Mouse (Mus musculus): Measurements from ENCODE around the gene Prim2. TPM values are rescaled to one million over a fixed set of nuclear protein-coding genes. Genes with fewer than 3 reads are reported as not detected.

The Prim2 gene
- polyA plus RNA-seq, 1 experiment from 2014 or later = 32.2 TPM

GRCm38 (mm10) chr1:33680435-33680834 is 10.8 kb upstream of the Prim2 start:
- no peak overlapping the region for H3K27ac ChIP-seq
- no peaks in the 10 kb centered on the region for H3K27me3 ChIP-seq (replicated peaks)
- no peaks in the 10 kb centered on the region for H3K36me3 ChIP-seq
- H3K4me2 ChIP-seq (replicated peaks) = no peak overlapping the region
- ATAC-seq (ENCODE audit: low FRiP score, low read depth) = no peak
- no peak overlapping the region for H3K4me3 ChIP-seq
- no peaks in the 10 kb centered on the region for H3K9me3 ChIP-seq
- 37% methylated on average over 3 of the region's 4 CpGs for WGBS
- H3K9ac ChIP-seq = no peak overlapping the region
- H3K4me1 ChIP-seq = no peaks in the 10 kb centered on the region

DNA sequence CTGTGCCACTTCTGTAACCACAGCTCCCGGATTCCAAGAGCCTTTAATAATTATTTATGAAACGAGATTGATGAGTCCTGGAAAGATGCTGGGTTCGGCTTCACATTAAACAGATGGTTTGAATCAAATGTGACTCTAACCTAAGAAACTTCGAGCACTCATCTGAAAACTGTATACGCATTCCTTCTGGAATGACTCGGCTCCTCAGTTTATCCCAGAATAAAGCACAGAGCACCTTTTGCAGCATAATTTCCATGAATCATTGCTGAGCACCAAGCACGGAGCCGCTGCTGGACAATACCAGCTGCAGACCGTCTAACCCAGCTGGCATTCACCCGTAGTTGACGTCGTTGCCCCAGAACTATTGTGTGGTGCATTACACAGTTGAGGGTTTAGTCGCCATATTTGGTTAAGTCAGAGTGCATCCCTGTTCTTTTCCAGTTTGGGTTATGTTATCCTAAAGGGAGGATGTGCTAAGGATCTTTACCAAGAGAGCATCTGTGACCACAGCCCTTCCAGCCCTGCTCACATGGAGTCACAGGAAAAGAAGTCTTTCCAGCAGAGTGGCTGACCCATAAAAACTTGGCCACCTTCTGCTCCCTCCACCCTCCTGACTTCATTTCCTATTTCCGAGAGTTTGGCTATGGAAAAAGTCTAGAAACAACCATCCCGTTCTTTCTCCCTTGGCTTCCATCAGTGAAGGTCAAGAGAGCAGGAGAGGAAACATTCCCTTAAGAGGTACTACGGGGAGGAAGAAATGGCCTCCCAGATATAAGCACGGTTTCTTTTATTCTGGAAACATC is 3.8 kb upstream of the Prim2 start:
- Histone ChIP-seq H3K4me3 (no peak overlapping the region), H3K36me3 (no peaks in the 10 kb centered on the region), H3K27ac (no peak overlapping the region), H3K9me3 (no peaks in the 10 kb centered on the region), H3K27me3 (replicated peaks) (no peaks in the 10 kb centered on the region), H3K9ac (no peak overlapping the region), H3K4me2 (replicated peaks) (no peak overlapping the region), H3K4me1 (peaks cover 4% of the 10 kb centered on the region)
- ATAC-seq (ENCODE audit: low FRiP score, low read depth) = no peak
- WGBS = 82% methylated on average over 17 of the region's 17 CpGs

GRCm38 (mm10) chr1:33672514-33672913 is 2.9 kb upstream of the Prim2 start:
- H3K27me3 ChIP-seq (replicated peaks) = no peaks in the 10 kb centered on the region
- 30% methylated on average over 3 of the region's 3 CpGs for WGBS

GRCm38 (mm10) chr1:33672083-33672482 is 2.5 kb upstream of the Prim2 start:
- H3K36me3 ChIP-seq = no peaks in the 10 kb centered on the region
- 73% methylated on average over 3 of the region's 3 CpGs for WGBS
- no peak overlapping the region for H3K9ac ChIP-seq
- no peak overlapping the region for H3K4me3 ChIP-seq
- H3K9me3 ChIP-seq = no peaks in the 10 kb centered on the region
- no peak for ATAC-seq (ENCODE audit: low FRiP score, low read depth)
- H3K27me3 ChIP-seq (replicated peaks) = no peaks in the 10 kb centered on the region
- no peak overlapping the region for H3K27ac ChIP-seq
- peaks cover 4% of the 10 kb centered on the region for H3K4me1 ChIP-seq
- no peak overlapping the region for H3K4me2 ChIP-seq (replicated peaks)

More at GRCm38 (mm10) chr1:33672514-33672913, 2.9 kb upstream of the Prim2 start:
- Histone ChIP-seq H3K4me3 (no peak overlapping the region), H3K36me3 (no peaks in the 10 kb centered on the region), H3K9ac (no peak overlapping the region), H3K4me2 (replicated peaks) (no peak overlapping the region), H3K27ac (no peak overlapping the region), H3K4me1 (peaks cover 4% of the 10 kb centered on the region), H3K9me3 (no peaks in the 10 kb centered on the region)
- ATAC-seq (ENCODE audit: low FRiP score, low read depth) = no peak

GRCm38 (mm10) chr1:33671441-33671840 is 1.8 kb upstream of the Prim2 start:
- Histone ChIP-seq H3K27ac (no peak overlapping the region), H3K36me3 (0 out of 2 replicates have a peak, but pooled peaks cover 5% of the 10 kb centered on the region), H3K9me3 (no peaks in the 10 kb centered on the region), H3K27me3 (replicated peaks) (no peaks in the 10 kb centered on the region), H3K9ac (no peak overlapping the region), H3K4me3 (no peak overlapping the region), H3K4me2 (replicated peaks) (no peak overlapping the region), H3K4me1 (peaks cover 4% of the 10 kb centered on the region)
- WGBS = 70% methylated on average over 5 of the region's 5 CpGs
- no peak for ATAC-seq (ENCODE audit: low FRiP score, low read depth)

- Histone ChIP-seq H3K9me3 (no peaks in the 10 kb centered on the region), H3K4me1 (peaks cover 4% of the 10 kb centered on the region), H3K4me3 (peak overlapping the region; percentile 74), H3K27ac (peak overlapping the region; percentile 32; the same call in 1 of the 2 replicates), H3K36me3 (peaks cover 13% of the 10 kb centered on the region), H3K27me3 (replicated peaks) (no peaks in the 10 kb centered on the region), H3K9ac (peak overlapping the region; percentile 70), H3K4me2 (replicated peaks) (peak overlapping the region; percentile 81)
- under 1% methylated on average over 37 of the region's 37 CpGs for WGBS
- peak; percentile 68 for ATAC-seq (ENCODE audit: low FRiP score, low read depth)
Observed at GRCm38 (mm10) chr1:33670164-33670616, 595 bp upstream of the Prim2 start.

GRCm38 (mm10) chr1:33663605-33664117 is 5.9 kb downstream of the Prim2 start:
- H3K4me1 ChIP-seq = no peaks in the 10 kb centered on the region
- no peak overlapping the region for H3K9ac ChIP-seq
- H3K4me2 ChIP-seq (replicated peaks) = no peak overlapping the region
- H3K27ac ChIP-seq = no peak overlapping the region
- no peak overlapping the region for H3K4me3 ChIP-seq
- no peaks in the 10 kb centered on the region for H3K27me3 ChIP-seq (replicated peaks)
- H3K36me3 ChIP-seq = peaks cover 28% of the 10 kb centered on the region
- H3K9me3 ChIP-seq = no peaks in the 10 kb centered on the region
- WGBS = 87% methylated on average over 19 of the region's 19 CpGs
- no peak for ATAC-seq (ENCODE audit: low FRiP score, low read depth)

DNA sequence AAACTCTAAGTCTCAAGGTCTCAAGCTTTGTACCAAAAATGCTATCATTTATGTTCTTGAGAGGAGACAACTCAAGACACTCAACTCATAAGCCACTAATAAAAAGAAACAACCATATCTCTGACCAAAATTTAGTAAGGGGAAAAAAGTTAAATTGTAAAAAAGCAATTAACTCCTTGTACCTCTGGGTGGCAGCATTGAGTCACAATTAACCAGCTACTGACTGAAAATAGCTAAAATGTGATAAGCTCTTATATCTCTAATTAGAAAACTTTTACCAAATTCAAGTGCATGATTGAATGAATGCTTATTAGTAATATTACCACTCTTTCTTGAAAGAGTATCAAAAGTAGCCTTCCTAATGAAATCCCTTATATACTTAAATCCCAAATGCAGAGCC is 6.4 kb downstream of the Prim2 start:
- ATAC-seq (ENCODE audit: low FRiP score, low read depth) = no peak
- Histone ChIP-seq H3K4me3 (no peak overlapping the region), H3K4me1 (no peaks in the 10 kb centered on the region), H3K27me3 (replicated peaks) (no peaks in the 10 kb centered on the region), H3K9ac (no peak overlapping the region), H3K9me3 (no peaks in the 10 kb centered on the region), H3K36me3 (peaks cover 28% of the 10 kb centered on the region), H3K27ac (no peak overlapping the region), H3K4me2 (replicated peaks) (no peak overlapping the region)

- no peaks in the 10 kb centered on the region for H3K27me3 ChIP-seq (replicated peaks)
- H3K36me3 ChIP-seq = peaks cover 25% of the 10 kb centered on the region
- no peak for ATAC-seq (ENCODE audit: low FRiP score, low read depth)
- H3K9ac ChIP-seq = no peak overlapping the region
- H3K27ac ChIP-seq = no peak overlapping the region
- no peak overlapping the region for H3K4me3 ChIP-seq
- no peak overlapping the region for H3K4me2 ChIP-seq (replicated peaks)
- H3K4me1 ChIP-seq = no peaks in the 10 kb centered on the region
- WGBS = 75% methylated on average over 4 of the region's 4 CpGs
- H3K9me3 ChIP-seq = no peaks in the 10 kb centered on the region
Observed at GRCm38 (mm10) chr1:33658302-33658701, 11.3 kb downstream of the Prim2 start.

DNA sequence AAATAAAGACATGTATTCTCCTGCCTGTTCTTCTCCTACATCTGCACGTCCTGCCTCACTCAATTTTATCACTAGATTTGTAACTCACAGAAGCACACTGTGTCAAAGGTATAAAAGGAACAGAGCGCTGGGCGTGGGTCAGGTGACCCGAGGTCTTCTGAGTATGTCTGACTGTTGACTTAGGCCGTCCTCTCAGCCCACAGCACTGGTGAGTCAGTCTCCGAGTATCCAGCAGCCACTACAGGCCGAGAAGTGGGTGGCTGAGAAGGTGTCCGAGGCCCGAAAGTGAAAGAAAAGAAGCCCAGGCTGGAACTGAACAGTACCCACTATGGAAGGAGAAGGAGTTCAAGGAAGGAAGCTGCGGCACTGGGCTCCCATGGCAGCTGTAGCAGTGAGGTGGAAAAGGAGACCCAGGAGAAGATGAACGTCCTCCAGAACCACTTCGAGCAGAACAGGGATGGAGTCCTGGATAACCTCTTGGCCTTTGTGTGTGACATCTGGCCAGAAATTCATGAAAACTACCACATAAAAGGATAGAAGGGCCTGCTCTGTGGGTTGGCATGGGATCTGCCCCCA is 11.9 kb downstream of the Prim2 start:
- Histone ChIP-seq H3K27me3 (replicated peaks) (no peaks in the 10 kb centered on the region), H3K4me2 (replicated peaks) (no peak overlapping the region), H3K27ac (no peak overlapping the region), H3K36me3 (peaks cover 25% of the 10 kb centered on the region), H3K4me3 (no peak overlapping the region), H3K9me3 (no peaks in the 10 kb centered on the region), H3K9ac (no peak overlapping the region), H3K4me1 (no peaks in the 10 kb centered on the region)
- WGBS = 92% methylated on average over 12 of the region's 12 CpGs
- ATAC-seq (ENCODE audit: low FRiP score, low read depth) = no peak

DNA sequence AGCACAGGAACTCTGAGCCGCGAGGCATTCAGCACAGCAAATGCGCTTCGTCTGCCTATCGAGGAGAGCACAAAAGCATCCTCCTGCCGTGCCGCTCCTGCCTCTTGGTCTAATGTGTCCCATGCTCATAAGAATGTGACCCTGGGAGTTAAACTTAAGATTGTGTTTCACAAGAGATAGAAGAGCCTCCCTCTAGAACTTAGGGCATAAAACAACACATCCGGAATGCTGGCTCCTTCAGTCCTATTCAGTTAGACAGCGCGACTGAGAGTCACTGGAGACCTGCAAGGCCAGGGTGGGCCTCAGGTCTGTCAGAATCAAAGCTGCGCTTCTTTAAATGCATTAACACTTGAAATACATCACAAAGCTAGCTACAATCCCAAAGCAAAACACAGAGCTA is 18.7 kb downstream of the Prim2 start:
- H3K4me2 ChIP-seq (replicated peaks) = no peak overlapping the region
- WGBS = 95% methylated on average over 11 of the region's 11 CpGs
- H3K27me3 ChIP-seq (replicated peaks) = no peaks in the 10 kb centered on the region
- ATAC-seq (ENCODE audit: low FRiP score, low read depth) = no peak
- no peak overlapping the region for H3K4me3 ChIP-seq
- H3K36me3 ChIP-seq = peaks cover 16% of the 10 kb centered on the region
- no peak overlapping the region for H3K9ac ChIP-seq
- no peak overlapping the region for H3K27ac ChIP-seq
- H3K9me3 ChIP-seq = no peaks in the 10 kb centered on the region
- H3K4me1 ChIP-seq = no peaks in the 10 kb centered on the region

GRCm38 (mm10) chr1:33649534-33650108 is 20.0 kb downstream of the Prim2 start:
- Histone ChIP-seq H3K27me3 (replicated peaks) (no peaks in the 10 kb centered on the region), H3K36me3 (peaks cover 19% of the 10 kb centered on the region), H3K4me3 (no peak overlapping the region), H3K9ac (no peak overlapping the region), H3K4me1 (no peaks in the 10 kb centered on the region), H3K9me3 (no peaks in the 10 kb centered on the region), H3K27ac (no peak overlapping the region), H3K4me2 (replicated peaks) (no peak overlapping the region)
- 95% methylated on average over 9 of the region's 9 CpGs for WGBS
- ATAC-seq (ENCODE audit: low FRiP score, low read depth) = no peak
